8 mouse cellular contexts compared by ENCODE assay signal in the genomic region with DNA sequence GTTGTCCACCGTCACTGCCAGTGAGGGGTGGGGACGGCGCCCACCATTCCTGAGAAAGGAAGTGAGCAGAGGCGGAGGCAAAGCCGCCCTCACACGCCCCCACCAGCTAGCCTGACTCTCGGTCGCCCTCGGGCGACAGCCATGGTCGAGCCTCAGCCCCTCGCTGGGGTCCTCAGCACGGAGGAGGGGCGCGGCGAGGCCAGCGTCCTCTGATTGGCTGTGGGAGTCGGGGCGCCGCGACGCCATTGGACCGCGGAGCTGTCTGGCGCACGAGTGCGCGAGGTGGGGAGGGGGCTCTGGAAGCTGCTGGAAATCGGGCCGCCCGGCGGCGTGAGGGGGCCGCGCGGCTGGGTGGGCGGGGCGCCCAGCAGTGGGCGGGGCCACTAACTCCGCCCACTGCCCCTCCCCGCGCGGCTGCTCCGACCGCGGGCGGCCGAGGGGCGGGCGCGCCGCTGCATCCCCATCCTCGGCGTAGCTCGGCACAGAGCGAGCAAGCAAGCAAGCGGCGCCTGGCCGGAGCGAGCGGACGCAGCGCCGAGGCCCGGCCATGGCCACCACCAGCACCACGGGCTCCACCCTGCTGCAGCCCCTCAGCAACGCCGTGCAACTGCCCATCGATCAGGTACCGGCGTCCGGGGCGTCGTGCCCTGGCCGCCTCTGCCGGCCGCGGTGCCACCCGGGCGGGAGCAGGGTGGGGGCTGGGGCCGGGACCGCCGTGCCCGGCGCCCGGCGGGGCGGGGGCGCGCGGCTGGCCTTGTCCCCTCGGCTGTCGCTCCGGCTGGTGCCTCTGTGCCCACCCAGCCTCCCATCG. TPM values are rescaled to one million over a fixed set of nuclear protein-coding genes. Genes with fewer than 3 reads are reported as not detected.
A peak's percentile ranks its signal among the peaks of the same experiment; 100 is the strongest.
DNase-seq lines count a peak whose midpoint lies in the region; ATAC-seq and TF ChIP-seq lines count a peak whose summit lies in the region.

No protein-coding gene starts in this region.

- peak; percentile 84 for TF ChIP-seq POLR2A in brain, embryonic 14.5 days (IDR thresholded peaks at IDR 0.05; ENCODE audit: borderline replicate concordance, extremely low read depth, insufficient read depth, insufficient read length, poor library complexity, severe bottlenecking)

- peak overlapping the region; percentile 82 for H3K4me2 ChIP-seq in heart, embryonic 11.5 days
- H3K4me2 ChIP-seq in kidney, embryonic 15.5 days, result peak overlapping the region; percentile 85
- peak overlapping the region; percentile 99 for H3K4me2 ChIP-seq in liver, embryonic 11.5 days
- peak overlapping the region; percentile 79 for H3K4me2 ChIP-seq in stomach, embryonic 16.5 days (ENCODE audit: low read depth, low read length)

- H3K9ac ChIP-seq in heart, embryonic 11.5 days (ENCODE audit: low read depth, low read length), result peak overlapping the region; percentile 96
- H3K9ac ChIP-seq in kidney, embryonic 15.5 days, result peak overlapping the region; percentile 89
- peak overlapping the region; percentile 77 for H3K9ac ChIP-seq in liver, embryonic 11.5 days (ENCODE audit: low read depth, low read length)
- peak overlapping the region; percentile 93 for H3K9ac ChIP-seq in stomach, embryonic 16.5 days (ENCODE audit: low read length)

- DNase-seq in CD4-positive helper T cell, adult 2 months (ENCODE audit: low read depth, low spot score), result peak; percentile 81
- DNase-seq in brain, embryonic 14.5 days (ENCODE audit: low read depth), result peak; percentile 100
- peak; percentile 88 for DNase-seq in liver, embryonic 11.5 days (ENCODE audit: low spot score)
- DNase-seq in natural killer cell, adult 2 months (ENCODE audit: low spot score in 2 of 2), result peak; percentile 22 to 28

- WGBS in heart, embryonic 11.5 days (ENCODE audit: insufficient replicate concordance), result under 1% methylated on average over 64 of the region's 95 CpGs
- under 1% methylated on average over 78 of the region's 95 CpGs for WGBS in kidney, embryonic 15.5 days
- WGBS in liver, embryonic 11.5 days, result under 1% methylated on average over 77 of the region's 95 CpGs
- whole genome bisulfite sequencing in stomach, embryonic 16.5 days, result under 1% methylated on average over 95 of the region's 95 CpGs

- TF ChIP-seq CTCF in brain, embryonic 14.5 days (IDR thresholded peaks at IDR 0.05; ENCODE audit: borderline replicate concordance, extremely low read depth, insufficient read depth, insufficient read length), result peak; percentile 44; the same call in 1 of the 2 replicates

- no peaks in the 10 kb centered on the region for H3K27me3 ChIP-seq in heart, embryonic 11.5 days (ENCODE audit: control insufficient read depth, insufficient read depth, low read length)
- no peaks in the 10 kb centered on the region for H3K27me3 ChIP-seq in kidney, embryonic 15.5 days
- peaks cover 2% of the 10 kb centered on the region; the same call in 1 of the 2 replicates for H3K27me3 ChIP-seq in liver, embryonic 11.5 days (replicated peaks; ENCODE audit: control insufficient read depth, insufficient read depth, low read length)
- no peaks in the 10 kb centered on the region for H3K27me3 ChIP-seq in stomach, embryonic 16.5 days (ENCODE audit: control insufficient read depth, insufficient read depth, low read length)

- H3K27ac ChIP-seq in heart, embryonic 11.5 days (ENCODE audit: low read depth, low read length), result peak overlapping the region; percentile 90
- H3K27ac ChIP-seq in kidney, embryonic 15.5 days, result peak overlapping the region; percentile 96
- H3K27ac ChIP-seq in liver, embryonic 11.5 days (ENCODE audit: low read depth, low read length), result peak overlapping the region; percentile 70
- peak overlapping the region; percentile 89 for H3K27ac ChIP-seq in stomach, embryonic 16.5 days (ENCODE audit: low read length)

- H3K4me3 ChIP-seq in heart, embryonic 11.5 days (ENCODE audit: low read depth, low read length), result peak overlapping the region; percentile 93
- peak overlapping the region; percentile 89 for H3K4me3 ChIP-seq in kidney, embryonic 15.5 days (replicated peaks)
- H3K4me3 ChIP-seq in liver, embryonic 11.5 days (ENCODE audit: low read depth, low read length), result peak overlapping the region; percentile 89
- peak overlapping the region; percentile 91 for H3K4me3 ChIP-seq in stomach, embryonic 16.5 days (replicated peaks; ENCODE audit: low read length)

- H3K36me3 ChIP-seq in heart, embryonic 11.5 days (ENCODE audit: control insufficient read depth, insufficient read depth, low read length), result no peaks in the 10 kb centered on the region
- no peaks in the 10 kb centered on the region for H3K36me3 ChIP-seq in kidney, embryonic 15.5 days
- H3K36me3 ChIP-seq in liver, embryonic 11.5 days (ENCODE audit: control insufficient read depth, insufficient read depth, low read length), result no peaks in the 10 kb centered on the region
- H3K36me3 ChIP-seq in stomach, embryonic 16.5 days (ENCODE audit: control insufficient read depth, insufficient read depth, low read length), result no peaks in the 10 kb centered on the region

- H3K9me3 ChIP-seq in heart, embryonic 11.5 days (replicated peaks; ENCODE audit: control insufficient read depth, low read length), result no peaks in the 10 kb centered on the region
- no peaks in the 10 kb centered on the region for H3K9me3 ChIP-seq in kidney, embryonic 15.5 days (replicated peaks)
- no peaks in the 10 kb centered on the region for H3K9me3 ChIP-seq in liver, embryonic 11.5 days (ENCODE audit: control insufficient read depth, low read length)
- H3K9me3 ChIP-seq in stomach, embryonic 16.5 days (replicated peaks; ENCODE audit: control insufficient read depth, low read length), result no peaks in the 10 kb centered on the region

- ATAC-seq in erythroblast, adult 5-6 weeks (replicated peaks; ENCODE audit: low FRiP score, poor library complexity, severe bottlenecking), result peak; percentile 70
- peak; percentile 98 for ATAC-seq in heart, embryonic 11.5 days (replicated peaks; ENCODE audit: insufficient number of reproducible peaks, low FRiP score, low TSS enrichment)
- peak; percentile 100 for ATAC-seq in kidney, embryonic 15.5 days (replicated peaks; ENCODE audit: low FRiP score)
- peak; percentile 91 for ATAC-seq in liver, embryonic 11.5 days (replicated peaks; ENCODE audit: low FRiP score)
- peak; percentile 99 for ATAC-seq in stomach, embryonic 16.5 days (ENCODE audit: insufficient read depth, low FRiP score)

- H3K4me1 ChIP-seq in heart, embryonic 11.5 days (ENCODE audit: control insufficient read depth, insufficient read depth, low read length), result peaks cover 15% of the 10 kb centered on the region
- peaks cover 37% of the 10 kb centered on the region for H3K4me1 ChIP-seq in kidney, embryonic 15.5 days
- H3K4me1 ChIP-seq in liver, embryonic 11.5 days (replicated peaks; ENCODE audit: control insufficient read depth, insufficient read depth, low read length), result peaks cover 16% of the 10 kb centered on the region
- H3K4me1 ChIP-seq in stomach, embryonic 16.5 days (ENCODE audit: control insufficient read depth, insufficient read depth, low read length), result 0 out of 2 replicates have a peak, but pooled peaks cover 12% of the 10 kb centered on the region

RNA-seq across cellular contexts. Expression of a gene that starts 0.7 kb away (rescaled TPM):
- polyA plus RNA-seq in brain, embryonic 14.5 days (2012; rRNA removed), result 25.0 and 31.8 TPM in 2 replicates
- 14.0 and 15.4 TPM in 2 replicates for total RNA-seq in erythroblast, adult 5-6 weeks (2015; ENCODE audit: low replicate concordance)
- 22.3 and 28.5 TPM in 2 replicates for total RNA-seq in erythroblast, adult 5-6 weeks (2017; ENCODE audit: low replicate concordance)
- polyA plus RNA-seq in heart, embryonic 11.5 days (2014; fragmentation: Nextera tagmentation; extraction: Ambion mirVana), result 39.1 and 40.1 TPM in 2 replicates
- 41.1 and 42.2 TPM in 2 replicates for polyA plus RNA-seq in kidney, embryonic 15.5 days (2015; fragmentation: Nextera tagmentation; extraction: Ambion mirVana)
- polyA plus RNA-seq in liver, embryonic 11.5 days (2014; fragmentation: Nextera tagmentation; extraction: Ambion mirVana), result 16.0 and 18.1 TPM in 2 replicates
- 47.3 and 51.8 TPM in 2 replicates for polyA plus RNA-seq in stomach, embryonic 16.5 days (2015; fragmentation: Nextera tagmentation; extraction: Ambion mirVana)

Comparison
In these comparisons a context has a peak if more than half of its experiments do, and no peak if none do; other contexts are left out.
1. Peak in every context shown above with its lines: DNase-seq, ATAC-seq, H3K4me3 ChIP-seq and H3K27ac ChIP-seq.
2. DNase-seq: peak in every context shown above with its lines; median percentile 100 in brain, embryonic 14.5 days; 88 in liver, embryonic 11.5 days; 81 in CD4-positive helper T cell, adult 2 months; 25 in natural killer cell, adult 2 months.